Mouse (Mus musculus) stomach, postnatal 0 days (tissue): ENCODE results near the gene Ascl4.

Experiments
- CTCF ChIP-seq: IDR thresholded peaks from 2 replicates; pipeline ENCODE4 v1.5.1; 2016; ENCODE audit warnings: antibody characterized with exemption, low read depth, mild to moderate bottlenecking, moderate library complexity
- EP300 ChIP-seq: optimal IDR thresholded peaks from 2 replicates; pipeline ENCODE3; 2016; ENCODE audit warnings: antibody characterized with exemption

DNA sequence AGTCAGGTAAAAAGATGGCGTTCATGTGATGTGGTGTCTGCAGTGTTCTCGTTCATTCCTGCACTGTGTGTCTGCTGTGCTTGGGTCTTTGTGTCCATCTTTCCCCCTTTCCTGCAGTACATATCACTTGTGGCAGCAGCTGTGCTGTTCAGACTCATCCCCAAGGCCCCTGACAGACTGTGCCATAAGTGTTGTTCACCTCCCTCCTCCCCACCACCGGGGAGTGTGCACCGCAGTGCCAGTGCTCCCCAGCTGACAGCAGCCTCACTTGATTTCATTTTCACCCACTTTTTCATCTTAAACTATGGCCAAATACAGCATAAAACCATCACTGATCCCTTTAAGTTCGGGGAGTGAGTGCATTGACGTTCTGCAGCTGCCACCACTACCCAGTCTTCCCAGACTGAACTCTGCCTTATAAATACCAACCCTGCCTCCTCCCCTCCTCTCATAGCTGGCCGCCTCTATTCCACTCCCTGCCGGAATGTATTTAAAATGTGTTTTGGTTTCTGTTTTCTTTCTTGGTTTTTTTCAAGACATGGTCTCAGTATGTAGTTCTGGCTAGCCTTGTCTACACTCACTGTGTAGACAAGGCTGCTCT lies 47.5 kb upstream of the Ascl4 start:
- no peak for TF ChIP-seq CTCF
- TF ChIP-seq EP300 = no peak
